Mouse (Mus musculus) stomach, embryonic 14.5 days (tissue): ENCODE data around the gene Ube2v1. TPM values are rescaled to one million over a fixed set of nuclear protein-coding genes. Genes with fewer than 3 reads are reported as not detected.

Source experiments
- ATAC-seq: fragments of 200-750 bp; cut with Nextera tagmentation; 2 replicates; pipeline ENCODE4 v1.8.0; 2017; ENCODE audit warnings: low read depth, moderate TSS enrichment; ENCODE audit not compliant: insufficient number of reproducible peaks, insufficient read depth, low FRiP score
- H3K27ac ChIP-seq: fragments of 300-500 bp; sonication (generic); 2 replicates; pipeline ENCODE4 v1.5.1; 2014; ENCODE audit warnings: mild to moderate bottlenecking, low read length, moderate library complexity, mixed read lengths
- H3K27me3 ChIP-seq: fragments of 300-500 bp; sonication (generic); 2 replicates; pipeline ENCODE4 v1.6.1; 2014; ENCODE audit warnings: low read length, control low read depth, mixed read lengths; ENCODE audit not compliant: control insufficient read depth, insufficient read depth
- H3K36me3 ChIP-seq: fragments of 300-500 bp; sonication (generic); 2 replicates; pipeline ENCODE4 v1.6.1; 2014; ENCODE audit warnings: mild to moderate bottlenecking, control low read depth, low read length, moderate library complexity, mixed read lengths; ENCODE audit not compliant: control insufficient read depth, insufficient read depth
- H3K4me1 ChIP-seq: fragments of 300-500 bp; sonication (generic); 2 replicates; pipeline ENCODE4 v1.6.1; 2014; ENCODE audit warnings: low read length, control low read depth, mixed read lengths; ENCODE audit not compliant: control insufficient read depth, insufficient read depth
- H3K4me2 ChIP-seq: fragments of 300-500 bp; sonication (generic); replicated peaks from 2 replicates; pipeline ENCODE4 v1.6.1; 2014; ENCODE audit warnings: low read depth, low read length, control low read depth
- H3K4me3 ChIP-seq: fragments of 300-500 bp; sonication (generic); 2 replicates; pipeline ENCODE4 v1.5.1; 2014; ENCODE audit warnings: low read depth, low read length, control low read depth
- H3K9ac ChIP-seq: fragments of 300-500 bp; sonication (generic); replicated peaks from 2 replicates; pipeline ENCODE4 v1.6.1; 2014; ENCODE audit warnings: low read depth, mild to moderate bottlenecking, control low read depth, low read length, moderate library complexity, mixed read lengths
- H3K9me3 ChIP-seq: fragments of 300-500 bp; sonication (generic); 2 replicates; pipeline ENCODE4 v1.6.1; 2016; ENCODE audit warnings: low read depth, low read length, control low read depth; ENCODE audit not compliant: control insufficient read depth
- WGBS: fragments of 180-500 bp; shearing (Covaris S2); extraction: QIAGEN DNeasy Blood & Tissue Kit; methylation state at CpG from one replicate; pipeline ENCODE4 v1.1.7; 2014; 5-methylcytosine and 5-hydroxymethylcytosine counted together
- polyA plus RNA-seq: library from polyadenylated mRNA; unstranded; fragments of >200 nt; fragmentation: Nextera tagmentation; extraction: Ambion mirVana; gene quantifications from 2 replicates; pipeline ENCODE4 v1.2.1, GENCODE M21; 2014

The Ube2v1 gene
- polyA plus RNA-seq, 1 experiment from 2014 or later = 252 TPM

- Histone ChIP-seq H3K4me1 (peaks cover 64% of the 10 kb centered on the region), H3K4me3 (0 out of 2 replicates have a peak overlapping the region, but pooled peaks have one; percentile 7), H3K27me3 (no peaks in the 10 kb centered on the region), H3K36me3 (no peaks in the 10 kb centered on the region), H3K27ac (peak overlapping the region; percentile 86), H3K4me2 (peak overlapping the region; percentile 47), H3K9ac (0 out of 2 replicates have a peak overlapping the region, but pooled peaks have one; percentile 19), H3K9me3 (no peaks in the 10 kb centered on the region)
- 26% methylated on average over 25 of the region's 27 CpGs for WGBS
- ATAC-seq = peak; percentile 23
Observed at GRCm38 (mm10) chr2:167596726-167597491, 35.0 kb downstream of the Ube2v1 start.

- Histone ChIP-seq H3K4me2 (no peak overlapping the region), H3K4me3 (no peak overlapping the region), H3K36me3 (no peaks in the 10 kb centered on the region), H3K4me1 (peaks cover 64% of the 10 kb centered on the region), H3K9me3 (no peaks in the 10 kb centered on the region), H3K27me3 (no peaks in the 10 kb centered on the region), H3K27ac (peak overlapping the region; percentile 86; the same call in 1 of the 2 replicates), H3K9ac (no peak overlapping the region)
- ATAC-seq = no peak
- 27% methylated on average over 4 of the region's 4 CpGs for WGBS
Observed at GRCm38 (mm10) chr2:167596262-167596661, 35.6 kb downstream of the Ube2v1 start.

GRCm38 (mm10) chr2:167595761-167596171 lies 36.1 kb downstream of the Ube2v1 start:
- Histone ChIP-seq H3K27me3 (no peaks in the 10 kb centered on the region), H3K9me3 (no peaks in the 10 kb centered on the region), H3K9ac (no peak overlapping the region; the same call in 1 of the 2 replicates), H3K27ac (peak overlapping the region; percentile 86), H3K4me3 (no peak overlapping the region), H3K4me2 (no peak overlapping the region), H3K36me3 (no peaks in the 10 kb centered on the region), H3K4me1 (peaks cover 64% of the 10 kb centered on the region)
- 29% methylated on average over 14 of the region's 14 CpGs for WGBS
- no peak for ATAC-seq

- peak overlapping the region; percentile 86 for H3K27ac ChIP-seq
- H3K9ac ChIP-seq = no peak overlapping the region
- H3K27me3 ChIP-seq = no peaks in the 10 kb centered on the region
- WGBS = 22% methylated on average over 10 of the region's 10 CpGs
- H3K4me1 ChIP-seq = peaks cover 53% of the 10 kb centered on the region
- H3K9me3 ChIP-seq = no peaks in the 10 kb centered on the region
- H3K4me2 ChIP-seq = no peak overlapping the region; the same call in 1 of the 2 replicates
- no peak overlapping the region for H3K4me3 ChIP-seq
- H3K36me3 ChIP-seq = no peaks in the 10 kb centered on the region
- ATAC-seq = peak; percentile 46; the same call in 1 of the 2 replicates
Observed at GRCm38 (mm10) chr2:167594444-167594934, 37.4 kb downstream of the Ube2v1 start.

GRCm38 (mm10) chr2:167593551-167594250 lies 38.2 kb downstream of the Ube2v1 start:
- Histone ChIP-seq H3K36me3 (no peaks in the 10 kb centered on the region), H3K9me3 (no peaks in the 10 kb centered on the region), H3K27me3 (no peaks in the 10 kb centered on the region), H3K4me1 (peaks cover 54% of the 10 kb centered on the region), H3K9ac (no peak overlapping the region), H3K4me2 (no peak overlapping the region; the same call in 1 of the 2 replicates), H3K4me3 (no peak overlapping the region), H3K27ac (peak overlapping the region; percentile 86)
- WGBS = 67% methylated on average over 4 of the region's 4 CpGs
- no peak for ATAC-seq

- Histone ChIP-seq H3K4me3 (peak overlapping the region; percentile 11; the same call in 1 of the 2 replicates), H3K27me3 (no peaks in the 10 kb centered on the region), H3K4me2 (peak overlapping the region; percentile 25; the same call in 1 of the 2 replicates), H3K9ac (no peak overlapping the region), H3K9me3 (no peaks in the 10 kb centered on the region), H3K36me3 (no peaks in the 10 kb centered on the region), H3K4me1 (peaks cover 35% of the 10 kb centered on the region), H3K27ac (peak overlapping the region; percentile 52; the same call in 1 of the 2 replicates)
- WGBS = 20% methylated on average over 21 of the region's 21 CpGs
- ATAC-seq = 0 out of 2 replicates have a peak, but pooled peaks have one; percentile 35
Observed at GRCm38 (mm10) chr2:167588774-167589577, 42.9 kb downstream of the Ube2v1 start.

GRCm38 (mm10) chr2:167586976-167587375 lies 44.9 kb downstream of the Ube2v1 start:
- H3K9me3 ChIP-seq = no peaks in the 10 kb centered on the region
- 19% methylated on average over 9 of the region's 9 CpGs for WGBS
- no peak overlapping the region for H3K9ac ChIP-seq
- H3K27me3 ChIP-seq = no peaks in the 10 kb centered on the region
- peak; percentile 14; the same call in 1 of the 2 replicates for ATAC-seq
- H3K4me3 ChIP-seq = no peak overlapping the region
- peak overlapping the region; percentile 52; the same call in 1 of the 2 replicates for H3K27ac ChIP-seq
- peaks cover 45% of the 10 kb centered on the region for H3K4me1 ChIP-seq
- H3K4me2 ChIP-seq = no peak overlapping the region
- no peaks in the 10 kb centered on the region for H3K36me3 ChIP-seq
